Mouse (Mus musculus) frontal cortex, adult 2 months (tissue): ENCODE data around the gene Gigyf2. TPM values are rescaled to one million over a fixed set of nuclear protein-coding genes. Genes with fewer than 3 reads are reported as not detected.

ENCODE experiments used
- DNase-seq, 2 experiments: peaks; one replicate each; pipeline ENCODE4 v3.0.0; 2022; ENCODE audit warnings: low spot score in 1 of 2; ENCODE audit errors: extremely low spot score in 1 of 2
- polyA plus RNA-seq: library from polyadenylated mRNA; depleted of rRNA; stranded (reverse); fragments of >200 nt; gene quantifications from 2 replicates; pipeline ENCODE4 v1.2.3, GENCODE M21; 2012; rRNA removed

Gigyf2 gene
- 64.0 and 74.3 TPM in 2 replicates for polyA plus RNA-seq

DNA sequence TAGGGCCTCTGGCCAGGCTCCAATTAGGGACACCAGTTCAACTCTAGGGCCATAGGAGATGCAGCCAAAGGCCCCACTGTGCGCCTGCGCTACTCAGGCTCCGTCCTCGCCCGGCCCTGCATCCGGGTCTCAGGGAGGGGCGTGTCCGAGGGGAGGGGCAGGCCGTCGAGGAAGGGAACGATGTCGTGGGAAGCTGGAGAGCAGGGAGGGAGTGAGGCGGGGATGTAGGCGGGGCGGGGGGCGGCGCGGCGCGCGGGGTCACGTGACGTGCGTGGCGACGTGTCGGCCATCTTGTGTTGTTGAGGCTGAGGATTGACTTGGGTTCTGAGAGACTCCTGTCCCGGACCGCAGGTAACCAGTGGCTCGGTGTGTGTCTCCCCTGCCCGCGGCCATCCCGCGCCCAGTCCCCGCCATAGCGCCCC is at the start of gene Gigyf2:
Gene Gigyf2, plus strand, starts transcription at position 257 of the 422 bp plus-strand sequence.
- DNase-seq: peak; percentile 89 to 94

DNA sequence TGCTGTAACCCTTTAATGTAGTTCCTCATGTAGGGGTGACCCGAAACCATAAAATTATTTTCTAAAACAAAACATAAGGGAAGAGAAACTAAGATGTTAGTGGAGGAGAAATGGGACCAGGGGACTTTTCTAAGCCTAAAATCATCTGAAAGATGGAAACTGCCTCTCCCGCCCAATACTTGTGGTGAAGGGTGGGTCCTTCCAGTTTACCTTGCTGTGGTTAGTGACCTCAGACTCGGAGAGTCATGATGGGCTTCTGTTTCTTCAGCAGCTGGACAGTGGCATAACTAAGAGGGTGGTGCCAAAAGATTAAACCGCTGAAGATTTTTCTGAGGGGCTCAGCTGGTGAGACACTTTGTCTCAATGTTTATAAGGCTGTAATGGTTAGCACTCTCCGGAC is 46.5 kb upstream of the Gigyf2 start:
- DNase-seq: no peak

GRCm38 (mm10) chr1:87281599-87282412 is 45.0 kb upstream of the Gigyf2 start:
- DNase-seq: no peak

DNA sequence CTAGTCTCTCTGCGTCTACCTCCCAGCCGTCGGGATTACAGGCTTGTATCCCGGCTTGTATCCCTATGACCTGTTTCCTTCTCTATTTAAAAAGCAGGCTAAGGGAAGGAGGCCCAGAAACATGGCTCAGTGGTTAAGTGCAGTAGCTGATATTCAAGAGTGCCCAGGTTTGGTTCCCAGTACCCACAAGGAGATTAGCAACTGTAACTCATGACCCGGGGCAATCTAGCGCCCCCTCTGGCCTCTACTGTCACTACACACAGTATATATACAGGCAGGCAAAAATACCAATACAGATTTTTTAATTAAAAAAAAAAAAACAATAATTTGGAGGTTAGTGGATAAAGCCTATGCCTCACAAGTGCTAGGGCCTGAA is 44.4 kb upstream of the Gigyf2 start:
- DNase-seq: no peak

GRCm38 (mm10) chr1:87283410-87283960 is 43.3 kb upstream of the Gigyf2 start:
- DNase-seq: no peak

DNA sequence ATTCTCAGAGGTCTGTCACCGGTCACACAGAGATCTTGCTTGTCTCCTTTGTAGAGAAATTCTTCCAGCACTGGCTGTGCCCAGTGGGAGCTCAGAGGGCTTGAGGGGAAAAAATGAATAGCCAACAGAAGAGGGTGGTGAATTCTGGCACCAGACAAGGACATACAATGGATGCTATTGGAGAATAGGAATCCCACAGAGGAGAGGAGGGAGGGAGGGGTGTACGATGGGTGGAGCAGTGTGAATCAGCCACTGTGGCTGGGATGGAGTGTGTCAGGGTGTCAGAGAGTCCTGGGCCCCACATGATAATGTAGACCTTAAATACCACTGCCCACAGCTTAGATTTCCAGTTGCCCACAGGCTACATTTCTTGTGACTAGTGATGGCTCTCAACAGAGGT is 39.7 kb upstream of the Gigyf2 start:
- DNase-seq: no peak

DNA sequence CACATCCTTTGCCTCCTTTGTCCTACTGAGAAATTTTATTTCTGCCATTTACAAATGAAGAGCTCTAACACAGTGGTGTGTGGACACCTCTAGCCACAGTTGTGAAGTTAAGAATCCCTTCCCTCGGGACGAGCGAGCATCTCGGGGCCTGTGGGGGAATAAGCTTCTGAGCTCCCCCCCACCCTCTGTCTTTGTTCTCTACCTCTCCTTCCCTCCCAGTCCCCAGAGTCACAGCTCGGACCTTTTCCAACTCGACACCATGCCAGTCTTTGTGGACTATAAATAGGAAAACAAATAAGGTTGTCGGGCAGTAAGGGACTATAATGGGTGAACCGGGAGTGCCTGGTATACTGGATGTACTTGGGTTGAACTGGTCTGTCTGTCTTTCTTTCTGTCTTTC is 35.4 kb upstream of the Gigyf2 start:
- DNase-seq: no peak

DNA sequence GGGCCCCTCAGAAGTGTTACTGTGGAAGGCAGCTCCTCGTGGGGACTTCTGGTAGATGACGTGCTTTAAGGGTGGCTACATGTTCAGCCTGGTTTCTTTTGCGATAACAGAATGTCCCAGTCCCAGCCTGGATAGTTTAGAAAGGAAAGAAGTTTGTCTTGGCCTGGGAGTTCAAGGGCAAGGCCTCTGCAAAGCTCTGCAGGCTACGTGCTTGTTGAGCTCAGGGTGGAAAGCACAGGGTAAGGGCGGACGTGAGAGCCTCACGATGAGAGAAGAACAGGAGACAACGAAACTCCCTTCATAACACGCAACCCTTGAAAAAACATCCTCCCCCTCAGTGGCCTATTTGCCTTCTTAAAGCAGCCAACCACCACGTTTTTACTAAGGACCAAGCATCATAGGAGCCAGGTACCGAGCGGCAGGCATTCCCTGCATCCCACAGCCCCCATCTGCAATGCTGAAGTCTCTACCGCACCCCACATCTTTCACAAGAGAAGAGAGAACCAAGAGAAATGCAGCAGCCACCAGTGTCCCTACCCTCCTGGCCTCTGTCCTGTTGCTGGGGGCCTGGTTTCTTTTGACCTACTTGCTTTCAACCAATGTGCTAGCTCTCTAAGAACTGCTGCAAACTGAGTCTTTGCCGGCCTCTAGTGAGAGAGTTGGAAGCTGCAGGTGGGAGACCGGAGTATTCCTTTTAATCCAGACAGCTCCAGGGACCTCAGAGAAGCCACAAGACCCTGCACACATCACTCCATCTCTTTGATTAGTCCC is 34.2 kb upstream of the Gigyf2 start:
- peak in 1 of 2 experiments; percentile 68 for DNase-seq

DNA sequence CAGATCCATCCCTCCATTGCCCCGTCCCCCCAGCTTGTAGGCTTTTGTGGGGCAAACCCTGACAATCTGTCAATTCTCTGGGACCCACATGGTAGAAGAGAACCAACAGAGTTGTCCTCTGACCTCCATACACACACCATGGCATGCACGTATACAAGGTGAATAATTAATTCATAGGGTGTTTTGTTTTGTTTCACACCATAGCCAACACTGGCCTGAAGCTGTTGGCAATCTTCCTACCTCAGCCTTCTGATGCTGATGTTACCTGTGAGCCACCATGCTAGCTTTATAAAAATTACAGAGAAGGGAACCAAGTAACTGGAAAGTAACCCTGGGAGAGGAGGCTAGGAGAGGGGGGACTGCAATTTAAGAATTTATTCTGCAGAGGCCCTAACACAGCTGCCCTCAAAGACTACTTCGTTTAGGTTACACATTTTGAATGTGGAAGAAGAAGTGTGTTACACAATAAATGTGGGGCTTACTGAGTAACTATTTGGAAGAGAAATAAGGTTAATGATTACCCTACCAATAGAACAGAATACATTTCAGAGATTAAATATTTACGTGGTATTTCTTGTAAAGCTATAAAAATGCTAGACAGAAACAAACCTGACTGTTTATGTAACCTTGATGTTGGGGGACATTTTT is 32.6 kb upstream of the Gigyf2 start:
- DNase-seq: no peak

GRCm38 (mm10) chr1:87294951-87295350 is 31.8 kb upstream of the Gigyf2 start:
- no peak for DNase-seq

DNA sequence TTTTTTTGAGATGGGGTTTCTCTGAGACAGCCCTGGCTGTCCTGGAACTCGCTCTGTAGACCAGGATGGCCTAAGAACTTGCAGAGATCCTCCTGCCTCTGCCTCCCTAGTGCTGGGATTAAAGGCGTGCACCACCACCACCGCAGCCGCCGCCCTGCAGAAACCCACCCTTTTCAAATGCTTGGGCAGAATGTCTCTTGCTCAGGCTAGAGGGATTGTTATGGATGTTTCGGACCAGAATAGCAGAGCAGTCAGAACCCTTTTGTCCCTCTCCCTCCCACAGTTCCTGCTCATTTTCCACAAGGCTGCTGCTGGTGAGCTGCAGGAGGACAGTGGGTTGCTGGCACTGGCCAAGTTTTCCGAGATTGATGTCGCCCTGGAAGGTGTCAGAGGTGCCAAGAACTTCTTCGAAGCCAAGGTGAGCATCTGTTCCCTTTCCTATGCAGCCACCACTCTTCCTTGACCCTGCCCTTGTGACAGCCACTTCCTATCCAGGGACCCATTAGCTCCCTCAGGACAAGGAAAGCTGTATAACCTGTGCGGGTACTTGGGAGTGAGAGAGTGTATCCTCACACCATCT is 29.4 kb upstream of the Gigyf2 start:
- no peak for DNase-seq

DNA sequence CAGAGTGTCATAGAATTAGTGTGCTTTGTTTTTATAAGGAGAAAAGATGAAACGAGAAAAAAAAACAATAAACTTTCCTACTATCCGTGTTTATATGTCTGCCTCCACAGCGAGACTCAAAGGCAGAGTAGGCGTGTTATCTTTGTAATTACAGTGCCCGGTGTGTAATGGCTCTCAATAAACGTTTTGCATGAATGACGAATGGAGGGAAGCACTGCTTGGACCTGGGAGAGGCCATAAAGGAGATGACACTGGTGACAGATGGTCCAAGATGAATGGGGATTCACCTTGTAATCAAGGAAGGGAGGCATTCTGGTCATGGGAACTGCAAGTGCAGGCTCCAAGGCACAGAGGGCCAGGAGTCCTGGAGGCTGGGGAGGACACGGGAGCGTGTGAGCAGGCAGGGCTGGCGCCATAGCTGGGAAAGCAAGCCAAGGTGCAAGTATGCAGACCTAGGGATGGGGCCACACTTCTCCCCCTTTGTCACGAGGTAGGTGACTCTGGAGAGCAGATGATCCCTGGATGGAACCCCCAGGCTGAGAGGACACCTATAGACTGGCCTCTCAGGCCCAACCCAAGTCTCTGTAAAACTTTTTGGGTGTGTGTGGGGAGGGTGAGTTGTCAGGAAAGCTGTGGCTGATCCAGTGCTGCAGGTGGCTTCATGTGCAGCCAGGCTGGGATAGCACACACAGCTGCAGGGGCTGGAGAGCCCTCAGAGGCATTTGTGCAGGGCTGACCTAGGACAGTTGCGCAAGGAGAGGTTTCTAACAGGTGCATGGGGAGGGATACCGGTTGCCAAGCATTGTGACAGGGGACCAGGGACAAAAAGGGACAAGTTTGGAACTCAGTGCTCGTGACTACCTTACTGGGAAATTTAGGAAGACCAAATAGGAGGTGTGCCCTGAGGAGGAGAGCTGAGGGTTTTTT is 26.2 kb upstream of the Gigyf2 start:
- no peak for DNase-seq

DNA sequence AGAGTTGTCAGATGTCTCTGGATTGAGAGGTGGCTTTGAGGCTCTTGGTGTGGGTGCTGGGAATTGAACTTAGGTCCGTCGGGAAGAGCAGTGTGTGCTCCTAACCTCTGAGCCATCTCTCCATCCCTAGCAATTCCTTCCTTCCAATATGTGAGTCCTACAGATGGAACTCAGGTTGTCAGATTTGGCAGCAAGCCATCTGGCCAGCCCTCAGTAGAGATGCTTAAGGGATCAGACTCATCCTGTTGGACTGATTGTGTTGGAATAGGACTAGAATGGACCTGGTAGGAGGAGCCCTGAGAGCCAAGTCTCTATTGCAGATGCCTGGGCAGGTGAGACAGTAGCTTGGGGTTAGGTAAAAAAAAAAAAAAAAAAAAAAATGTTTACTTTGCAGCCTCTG is 24.8 kb upstream of the Gigyf2 start:
- no peak for DNase-seq

GRCm38 (mm10) chr1:87308952-87309351 is 17.8 kb upstream of the Gigyf2 start:
- no peak for DNase-seq

GRCm38 (mm10) chr1:87309621-87310020 is 17.2 kb upstream of the Gigyf2 start:
- no peak for DNase-seq

- no peak for DNase-seq
These were observed 14.1 kb upstream of the Gigyf2 start for GRCm38 (mm10) chr1:87312681-87313080.

DNA sequence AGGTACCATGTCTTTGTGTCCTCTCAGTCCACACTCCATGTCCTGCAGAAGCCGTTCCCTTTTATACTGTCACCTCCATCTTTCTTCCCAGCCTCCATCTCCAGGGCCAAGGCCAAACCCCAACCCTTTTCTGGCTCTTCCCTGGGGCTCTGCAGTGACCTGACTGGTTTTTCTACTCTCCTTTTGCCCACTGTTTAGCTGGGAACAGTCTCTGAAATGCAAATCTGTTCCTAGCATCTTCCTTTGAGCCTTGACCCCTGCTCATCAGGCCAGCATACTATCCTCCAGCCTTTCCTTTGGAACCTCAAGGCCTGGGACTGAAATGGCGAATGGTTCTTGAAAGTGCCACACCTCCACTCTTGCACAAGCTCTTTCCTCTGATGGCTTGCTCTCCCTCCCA is 13.7 kb upstream of the Gigyf2 start:
- no peak for DNase-seq

GRCm38 (mm10) chr1:87313843-87314570 is 12.8 kb upstream of the Gigyf2 start:
- no peak for DNase-seq

DNA sequence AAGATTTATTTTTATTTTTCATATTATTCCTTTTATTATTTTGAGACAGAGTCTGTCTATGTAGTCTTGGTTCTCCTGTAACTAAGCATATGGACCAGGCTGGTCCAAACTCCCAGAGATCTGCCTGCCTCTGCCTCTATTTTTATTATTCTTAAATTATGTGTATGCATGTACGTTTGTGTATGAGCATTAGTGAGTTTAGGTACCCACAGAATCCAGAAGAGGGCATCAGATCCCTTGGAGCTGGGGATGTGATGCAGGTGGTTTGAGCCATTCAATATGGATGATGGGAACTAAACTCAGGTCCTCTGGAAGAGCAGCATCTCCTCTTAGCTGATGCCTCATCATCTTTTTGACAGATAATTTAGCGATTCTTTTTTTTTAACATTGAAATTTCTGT is 11.4 kb upstream of the Gigyf2 start:
- DNase-seq: no peak
